Mouse (Mus musculus): ENCODE results near the gene Mynn.

GRCm38 (mm10) chr3:30658486-30658885 is 56.6 kb downstream of the Mynn start:
- TF ChIP-seq GATA1 (IDR thresholded peaks at IDR 0.05; ENCODE audit: low read length) (no peak), TAL1 (IDR thresholded peaks at IDR 0.05; ENCODE audit: low read length) (no peak)

Data from erythroblast, embryonic 14.5 days (primary cell).